Mouse (Mus musculus): ENCODE data around the gene Coq2.

The Coq2 gene

DNA sequence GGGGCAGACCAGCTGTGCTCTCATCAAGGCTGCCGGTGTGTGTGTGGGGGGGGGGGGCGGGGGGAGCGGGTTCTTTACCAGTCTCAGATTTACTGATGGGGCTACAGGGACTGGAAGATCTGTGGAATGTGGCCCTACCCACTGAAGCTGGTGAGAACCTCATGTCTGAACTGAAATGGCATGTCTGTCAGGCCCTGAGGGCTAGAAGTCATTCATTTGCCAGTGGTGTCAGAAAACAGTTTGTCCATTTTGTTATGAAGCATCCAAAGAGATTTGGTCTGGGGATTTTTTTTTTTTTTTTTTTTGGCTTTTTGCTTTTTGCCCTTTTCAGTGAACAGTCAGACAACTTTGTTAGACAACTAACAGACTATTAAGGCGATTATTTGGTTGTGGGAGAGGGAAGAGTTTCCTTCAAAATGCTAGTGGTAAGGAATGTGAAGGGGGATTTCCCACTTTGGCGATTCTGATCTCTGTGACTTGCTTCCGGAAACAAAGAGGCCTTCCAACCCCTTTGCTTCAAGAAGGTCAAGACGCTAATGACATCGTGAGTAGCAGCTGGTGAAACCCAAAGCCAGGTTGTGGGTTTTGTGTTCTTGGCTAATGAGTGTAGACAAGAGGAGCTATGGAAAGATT is 52.9 kb downstream of the Coq2 start:
- DNase-seq (ENCODE audit: low spot score in 2 of 2) = no peak

DNA sequence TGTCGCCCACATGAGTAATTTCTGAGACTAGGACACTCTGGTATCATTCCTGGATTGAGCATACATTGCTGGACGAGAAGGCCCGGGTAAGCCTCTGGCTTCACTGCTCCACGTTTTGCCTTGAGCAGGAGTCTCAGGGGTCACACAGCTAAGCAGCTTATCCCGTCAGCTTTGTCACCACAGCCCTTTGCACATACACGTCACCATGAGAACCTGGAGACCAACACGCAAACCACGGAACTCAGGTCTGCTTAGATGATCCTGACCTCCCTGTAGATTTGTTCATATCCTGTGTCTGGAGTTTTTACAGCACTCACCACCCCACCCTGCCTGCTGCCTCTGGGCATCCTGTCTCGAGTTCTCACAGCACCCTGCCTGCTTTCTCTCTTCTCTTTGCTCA is 54.0 kb downstream of the Coq2 start:
- no peak for DNase-seq (ENCODE audit: low spot score in 2 of 2)

DNA sequence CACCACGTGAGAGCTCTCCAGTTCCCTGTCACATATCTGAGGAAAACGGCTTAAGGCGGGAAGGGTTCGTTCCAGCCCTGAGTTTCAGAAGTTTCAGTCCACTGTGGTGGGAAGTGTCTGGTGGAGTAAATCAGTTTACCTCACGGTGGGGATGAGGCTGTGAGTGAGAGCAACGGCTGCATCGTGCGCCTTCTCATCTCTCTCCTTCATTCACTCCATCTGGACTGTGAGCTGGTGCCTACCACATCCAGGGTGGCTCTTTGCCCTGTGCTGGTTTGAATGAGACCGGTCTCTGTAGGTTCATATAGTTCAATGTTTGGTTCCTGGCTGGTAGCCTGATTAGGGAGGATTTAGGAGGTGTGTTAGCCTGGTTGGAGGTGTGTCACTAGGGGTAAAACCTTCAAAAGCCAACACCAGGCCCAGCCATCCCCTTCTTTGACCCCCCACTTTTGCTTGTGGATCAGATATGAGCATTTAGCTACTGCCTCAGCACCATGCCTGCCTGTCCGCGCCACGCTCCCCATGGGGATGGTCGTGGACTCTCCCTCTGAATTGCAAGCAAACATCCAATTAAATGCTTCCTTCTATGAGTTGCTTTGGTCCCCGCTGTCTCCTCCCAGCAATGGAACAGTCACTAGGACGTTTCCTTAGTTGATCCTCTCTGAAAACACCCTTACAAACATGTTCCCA is 55.2 kb downstream of the Coq2 start:
- DNase-seq (ENCODE audit: low spot score in 2 of 2) = no peak

DNA sequence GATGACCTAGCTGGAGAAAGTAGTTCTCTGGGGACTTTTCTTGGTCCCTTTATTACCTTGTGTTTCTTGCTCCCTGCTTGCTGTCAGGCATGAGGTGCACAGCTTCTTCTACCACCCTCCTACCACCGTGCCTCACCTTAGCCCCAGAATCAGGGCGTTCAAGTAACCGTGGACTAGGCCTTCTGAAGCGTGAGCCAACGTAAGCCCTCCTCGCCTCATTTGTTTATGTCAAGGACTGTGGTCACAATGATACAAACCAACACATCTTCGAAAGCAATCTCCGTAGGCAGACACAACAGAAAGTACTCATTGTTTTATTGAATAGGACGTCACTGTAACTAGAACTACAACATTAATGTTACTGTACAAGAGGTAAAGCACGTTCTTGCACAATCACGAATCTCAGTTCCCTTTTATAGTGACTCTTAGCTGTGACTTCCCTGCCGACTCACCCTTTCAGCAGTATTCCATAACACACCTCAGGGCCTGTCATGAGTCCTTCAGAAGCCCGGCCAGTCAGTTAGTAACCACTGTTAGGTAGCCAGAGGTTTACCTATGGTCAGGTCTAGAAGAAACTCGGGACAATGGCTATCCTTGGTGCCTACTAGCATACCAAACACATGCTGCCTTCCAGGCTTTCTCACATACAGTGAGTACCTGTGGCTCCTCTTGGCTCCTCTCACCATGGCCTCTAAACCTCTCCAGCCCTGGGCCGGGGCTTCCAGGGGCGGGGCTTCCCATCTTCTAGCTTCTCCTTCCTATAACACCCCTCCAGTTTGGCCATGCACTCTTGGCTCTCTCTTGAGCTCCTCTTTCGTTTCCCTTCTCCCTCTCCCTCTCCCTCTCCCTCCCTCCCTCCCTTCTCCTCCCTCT is 60.8 kb downstream of the Coq2 start:
- DNase-seq (ENCODE audit: low spot score in 2 of 2) = no peak

DNA sequence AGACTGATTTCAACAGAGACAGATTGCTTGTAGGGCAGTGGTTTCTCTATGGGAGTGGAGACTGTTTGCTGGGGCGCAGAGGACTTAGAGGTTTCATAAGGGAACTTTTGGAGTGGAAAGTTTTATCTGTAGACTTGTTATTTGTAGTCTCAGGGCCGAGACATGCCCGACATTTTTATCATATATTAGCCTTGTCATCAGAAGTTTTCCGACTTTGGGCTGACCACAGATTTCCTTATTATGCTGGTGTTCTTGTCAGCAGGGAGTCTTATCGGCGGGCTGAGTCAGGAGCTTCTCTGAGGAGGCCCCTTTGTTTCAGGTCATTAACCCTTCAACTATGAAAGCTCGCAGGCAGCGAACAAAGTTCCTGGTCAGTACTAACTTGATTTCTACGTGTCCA is 67.1 kb downstream of the Coq2 start:
- no peak for DNase-seq (ENCODE audit: low spot score in 2 of 2)

DNA sequence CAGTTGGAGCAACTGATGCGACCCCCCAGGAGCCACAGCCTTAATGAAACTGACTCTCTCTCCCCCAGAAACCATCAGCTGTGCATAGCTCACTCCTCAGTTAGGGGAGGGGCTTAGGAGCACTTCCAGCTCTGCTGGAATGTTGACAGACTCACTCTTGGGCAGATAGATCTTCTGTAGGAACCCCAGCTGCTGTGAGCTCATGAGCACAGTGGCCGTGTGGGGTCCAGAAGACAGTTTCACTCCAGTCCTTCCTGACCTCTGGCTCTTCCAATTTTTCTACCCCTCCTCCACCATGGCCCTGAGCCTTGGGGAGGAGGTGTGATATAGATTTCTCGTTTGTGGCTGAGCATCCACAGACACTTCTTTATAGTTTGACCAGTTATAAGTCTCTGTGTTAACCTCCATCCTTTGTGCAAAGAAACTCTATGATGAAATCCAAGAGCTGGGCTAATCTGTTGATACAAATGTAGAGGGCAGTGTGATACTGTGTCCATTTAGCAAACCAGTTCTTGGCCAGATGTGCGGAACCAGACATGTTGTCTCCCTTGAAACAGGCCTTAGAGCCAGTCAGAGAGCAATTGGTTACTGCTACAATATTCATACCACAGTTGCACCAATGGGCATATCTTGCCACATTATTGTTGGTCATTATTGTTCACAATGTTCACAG is 67.7 kb downstream of the Coq2 start:
- DNase-seq (ENCODE audit: low spot score in 2 of 2) = no peak

DNA sequence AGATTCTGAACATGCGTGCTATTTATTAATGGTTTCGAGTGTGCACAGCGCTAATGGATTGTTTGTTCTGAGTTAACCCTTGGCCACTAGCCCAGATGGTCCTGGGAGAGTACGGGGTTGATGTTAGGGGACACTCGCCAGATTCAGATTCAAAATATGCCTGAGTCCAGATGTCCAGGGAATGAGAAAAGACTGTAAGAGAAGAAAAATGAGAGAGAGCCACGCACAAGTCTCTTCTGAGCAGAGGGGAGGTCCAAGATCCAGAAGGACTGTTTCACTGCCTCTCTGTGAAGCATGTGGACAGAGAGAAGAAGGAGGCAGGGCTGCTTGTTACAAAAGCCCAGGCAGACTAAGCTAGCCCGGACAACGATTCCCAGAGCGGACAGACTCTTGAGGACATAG is 69.1 kb downstream of the Coq2 start:
- DNase-seq (ENCODE audit: low spot score in 2 of 2) = no peak

All from spleen, postnatal 14 days (tissue).